Mouse (Mus musculus) stomach, postnatal 0 days (tissue): Measurements from ENCODE around the gene Fbxw10.

Source experiments
- CTCF ChIP-seq: IDR thresholded peaks from 2 replicates; pipeline ENCODE4 v1.5.1; 2016; ENCODE audit warnings: antibody characterized with exemption, low read depth, mild to moderate bottlenecking, moderate library complexity
- EP300 ChIP-seq: optimal IDR thresholded peaks from 2 replicates; pipeline ENCODE3; 2016; ENCODE audit warnings: antibody characterized with exemption

- TF ChIP-seq EP300 (no peak), CTCF (no peak)
Observed at GRCm38 (mm10) chr11:62813970-62814624, 32.8 kb upstream of the Fbxw10 start.
